Mouse (Mus musculus) heart, embryonic 14.5 days (tissue): ENCODE measurements around the gene Zmynd8. TPM values are rescaled to one million over a fixed set of nuclear protein-coding genes. Genes with fewer than 3 reads are reported as not detected.

Experiments used
- ATAC-seq: fragments of 200-750 bp; cut with Nextera tagmentation; 2 replicates; pipeline ENCODE4 v1.8.0; 2017; ENCODE audit warnings: low read depth, moderate TSS enrichment; ENCODE audit not compliant: insufficient number of reproducible peaks, insufficient read depth, low FRiP score
- H3K27ac ChIP-seq, 2 experiments: fragments of 200-500 bp in 1 of 2; fragments of 300-500 bp in 1 of 2; sonication (generic) in 1 of 2; replicated peaks in 1 of 2; 2 replicates each; pipeline ENCODE4 v1.5.1; 2012 to 2014; ENCODE audit warnings: low read depth in 2 of 2, low read length in 2 of 2, control low read depth in 1 of 2, mild to moderate bottlenecking in 1 of 2, mixed read lengths in 1 of 2; ENCODE audit not compliant: control insufficient read depth in 1 of 2, insufficient read depth in 1 of 2
- H3K27me3 ChIP-seq: fragments of 300-500 bp; sonication (generic); 2 replicates; pipeline ENCODE4 v1.6.1; 2014; ENCODE audit warnings: mild to moderate bottlenecking, low read length, control low read depth; ENCODE audit not compliant: control insufficient read depth, insufficient read depth
- H3K36me3 ChIP-seq: fragments of 300-500 bp; sonication (generic); 2 replicates; pipeline ENCODE4 v1.6.1; 2014; ENCODE audit warnings: mild to moderate bottlenecking, control low read depth, low read length, mixed read lengths; ENCODE audit not compliant: control insufficient read depth, insufficient read depth
- H3K4me1 ChIP-seq, 2 experiments: fragments of 200-500 bp in 1 of 2; fragments of 300-500 bp in 1 of 2; sonication (generic) in 1 of 2; 2 replicates each; pipeline ENCODE4 v1.6.1; 2012 to 2014; ENCODE audit warnings: low read length in 2 of 2, control low read depth in 1 of 2, mixed read lengths in 1 of 2; ENCODE audit not compliant: control insufficient read depth in 2 of 2, insufficient read depth in 2 of 2
- H3K4me2 ChIP-seq: fragments of 300-500 bp; sonication (generic); 2 replicates; pipeline ENCODE4 v1.6.1; 2014; ENCODE audit warnings: mild to moderate bottlenecking, low read length
- H3K4me3 ChIP-seq, 2 experiments: fragments of 200-500 bp in 1 of 2; fragments of 300-500 bp in 1 of 2; sonication (generic) in 1 of 2; 2 replicates each; pipeline ENCODE4 v1.5.1; 2012 to 2014; ENCODE audit warnings: low read length in 2 of 2, mild to moderate bottlenecking in 2 of 2, control low read depth in 1 of 2, low read depth in 1 of 2, moderate library complexity in 1 of 2; ENCODE audit not compliant: control insufficient read depth in 1 of 2, insufficient read depth in 1 of 2
- H3K9ac ChIP-seq: fragments of 300-500 bp; sonication (generic); 2 replicates; pipeline ENCODE4 v1.6.1; 2014; ENCODE audit warnings: mild to moderate bottlenecking, low read length
- H3K9me3 ChIP-seq: fragments of 300-500 bp; sonication (generic); 2 replicates; pipeline ENCODE4 v1.6.1; 2016; ENCODE audit warnings: low read length, control low read depth; ENCODE audit not compliant: control insufficient read depth
- WGBS: fragments of 180-500 bp; shearing (Covaris S2); extraction: QIAGEN DNeasy Blood & Tissue Kit; methylation state at CpG from one replicate; pipeline ENCODE4 v1.1.7; 2014; 5-methylcytosine and 5-hydroxymethylcytosine counted together
- polyA plus RNA-seq: library from polyadenylated mRNA; unstranded; fragments of >200 nt; fragmentation: Nextera tagmentation; extraction: Ambion mirVana; gene quantifications from 2 replicates; pipeline ENCODE4 v1.2.1, GENCODE M21; 2014

The Zmynd8 gene
- 35.9 and 38.0 TPM in 2 replicates for polyA plus RNA-seq

DNA sequence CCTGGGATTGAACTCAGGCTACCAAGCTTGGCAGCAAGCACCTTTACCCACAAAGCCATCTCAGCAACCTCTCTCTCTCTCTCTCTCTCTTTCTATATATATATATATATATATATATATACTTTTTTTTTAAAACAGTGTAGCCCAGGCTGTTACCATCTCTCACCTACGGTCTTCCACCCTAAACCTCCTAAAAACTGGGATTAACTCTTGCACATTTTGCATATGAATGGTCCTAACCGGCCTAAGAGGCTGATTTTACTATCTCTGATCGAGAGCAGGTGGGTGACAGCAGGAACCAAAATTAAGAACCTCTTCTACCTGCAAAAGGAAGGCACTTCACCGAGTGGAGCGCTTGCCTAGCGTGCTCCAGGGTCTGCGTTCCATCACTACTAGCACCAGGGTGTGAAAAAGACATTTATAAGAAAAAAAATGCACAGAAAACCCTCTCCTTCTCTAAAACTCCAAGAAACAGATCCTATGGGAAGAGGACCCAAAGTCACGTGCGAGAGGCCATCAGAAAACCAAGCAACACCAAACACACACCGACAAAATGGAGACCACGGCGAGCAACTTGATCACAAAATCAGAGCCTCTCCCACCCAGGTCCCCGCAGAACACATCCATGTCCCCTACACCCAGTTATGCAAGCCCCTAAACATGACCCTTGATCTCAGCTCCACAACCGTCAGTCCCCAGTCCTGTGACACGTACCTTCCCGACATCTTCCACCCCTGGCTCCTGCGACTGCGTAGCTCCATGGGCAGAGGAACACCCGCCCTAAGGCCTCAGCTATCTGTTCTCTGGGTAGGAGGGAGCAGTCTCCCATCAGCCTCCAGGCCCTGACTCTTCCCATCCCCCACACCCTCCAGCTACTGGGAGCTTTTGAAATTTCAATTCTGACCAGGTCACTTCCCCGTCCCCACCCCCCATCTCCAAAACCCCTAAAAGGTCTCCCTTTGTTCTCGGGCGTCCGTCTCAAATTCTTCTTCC, at the start of gene Zmynd8:
Zmynd8 (minus strand) TSS at position 815 of the 993 bp plus-strand sequence.
- no peak for ATAC-seq
- H3K9ac ChIP-seq: peak within 1 kb of the TSS; percentile 57; the same call in 1 of the 2 replicates
- WGBS: 38% methylated on average over 23 of the region's 23 CpGs
- no peaks in the 10 kb centered on the region for H3K36me3 ChIP-seq
- H3K9me3 ChIP-seq: no peaks in the 10 kb centered on the region
- peak within 1 kb of the TSS; percentile 13 to 21 for H3K4me3 ChIP-seq
- peaks cover 26 to 32% of the 10 kb centered on the region in 2 experiments for H3K4me1 ChIP-seq
- no peaks in the 10 kb centered on the region for H3K27me3 ChIP-seq
- H3K4me2 ChIP-seq: peak within 1 kb of the TSS; percentile 33
- H3K27ac ChIP-seq: 0 out of 4 replicates have a peak within 1 kb of the TSS, but pooled peaks have one; percentile 9 to 14

DNA sequence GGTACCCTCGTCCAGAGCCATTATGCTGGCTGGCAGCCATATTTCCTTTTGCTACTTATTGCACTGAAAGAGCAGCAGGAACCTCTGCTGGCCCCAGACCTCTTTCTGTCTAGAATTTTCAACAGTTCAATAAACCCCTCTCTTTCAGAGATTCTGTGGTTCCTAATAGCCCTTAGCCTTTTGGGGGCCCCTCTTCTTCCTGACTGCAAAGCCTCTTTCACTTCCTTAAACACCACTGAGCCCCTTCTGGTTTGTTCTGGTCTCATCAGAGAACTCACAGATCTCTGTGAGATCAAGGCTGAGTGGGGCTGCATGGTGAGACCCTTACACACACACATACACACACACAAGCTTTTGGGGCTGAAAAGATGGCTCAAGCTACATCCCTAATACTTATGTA, 49.2 kb upstream of the Zmynd8 start:
- Histone ChIP-seq H3K4me1 (peaks cover 6 to 10% of the 10 kb centered on the region in 2 experiments), H3K9me3 (peaks cover 5% of the 10 kb centered on the region; the same call in 1 of the 2 replicates), H3K27me3 (no peaks in the 10 kb centered on the region), H3K27ac (no peak overlapping the region), H3K4me2 (no peak overlapping the region), H3K9ac (no peak overlapping the region), H3K36me3 (no peaks in the 10 kb centered on the region), H3K4me3 (no peak overlapping the region)
- ATAC-seq: no peak
- WGBS: 47% methylated on average over 1 of the region's 1 CpGs

DNA sequence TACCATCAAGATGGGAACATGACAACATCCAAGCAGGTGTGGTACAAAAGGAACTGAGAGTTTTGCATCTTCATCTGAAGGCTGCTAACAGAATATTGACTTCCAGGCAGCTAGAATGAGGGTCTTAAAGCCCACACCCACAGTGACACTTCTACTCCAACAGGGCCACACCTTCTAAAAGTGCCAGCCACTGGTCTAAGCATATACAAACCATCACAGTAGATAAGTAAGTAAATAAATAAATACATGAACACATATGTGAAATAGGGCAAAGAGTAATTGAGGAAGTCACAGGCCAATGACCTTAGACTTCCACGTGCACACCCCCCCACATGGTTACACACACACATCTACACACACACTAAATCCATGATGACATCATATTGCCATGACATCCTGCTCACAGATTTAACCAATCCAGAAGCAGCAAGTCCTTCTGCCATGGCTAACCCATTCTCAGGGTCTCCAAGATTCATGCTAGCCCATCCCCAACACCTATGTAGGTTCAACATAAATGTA, 47.3 kb upstream of the Zmynd8 start:
- Histone ChIP-seq H3K4me2 (no peak overlapping the region), H3K27me3 (no peaks in the 10 kb centered on the region), H3K9me3 (peaks cover 5% of the 10 kb centered on the region; the same call in 1 of the 2 replicates), H3K9ac (no peak overlapping the region), H3K27ac (no peak overlapping the region), H3K4me1 (peaks cover 4 to 6% of the 10 kb centered on the region in 2 experiments; a peak in 3 of 4 replicates), H3K36me3 (no peaks in the 10 kb centered on the region), H3K4me3 (no peak overlapping the region)
- 78% methylated on average over 1 of the region's 1 CpGs for WGBS
- ATAC-seq: no peak

DNA sequence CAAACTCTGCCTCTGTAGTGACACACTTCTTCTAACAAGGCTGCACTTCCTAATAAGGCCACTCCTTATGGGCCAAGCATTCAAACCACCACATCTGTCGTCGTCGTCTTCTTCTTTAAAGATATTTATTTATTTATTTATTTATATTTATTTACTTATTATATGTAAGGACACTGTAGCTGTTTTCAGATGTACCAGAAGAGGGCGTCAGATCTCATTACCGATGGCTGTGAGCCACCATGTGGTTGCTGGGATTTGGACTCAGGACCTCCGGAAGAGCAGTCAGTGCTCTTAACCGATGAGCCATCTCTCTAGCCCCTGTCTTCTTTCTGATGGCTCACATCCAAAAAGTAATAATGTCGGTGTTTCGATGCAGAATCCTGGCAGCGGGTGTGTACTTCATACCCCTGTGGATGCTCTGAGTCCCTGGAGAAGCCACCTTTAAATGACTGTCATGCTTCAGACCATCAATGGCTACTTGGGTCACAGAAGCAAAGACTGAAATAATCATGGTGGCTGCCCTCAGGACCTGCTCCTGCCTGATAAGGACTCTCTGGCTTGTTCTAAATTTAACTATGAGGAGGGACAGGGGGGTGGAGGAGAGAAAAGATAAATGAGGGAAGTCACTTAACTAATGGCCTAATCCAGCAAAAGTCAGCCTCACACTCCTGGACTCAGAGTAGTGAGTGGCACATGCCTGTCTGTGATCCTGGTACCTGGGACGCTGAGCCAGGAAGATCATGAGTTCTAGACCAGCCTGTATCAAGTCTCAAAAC, 45.9 kb upstream of the Zmynd8 start:
- H3K9ac ChIP-seq: no peak overlapping the region
- WGBS: 68% methylated on average over 11 of the region's 11 CpGs
- H3K4me1 ChIP-seq: peaks cover 4 to 5% of the 10 kb centered on the region in 2 experiments; a peak in 3 of 4 replicates
- H3K27me3 ChIP-seq: no peaks in the 10 kb centered on the region
- no peaks in the 10 kb centered on the region for H3K36me3 ChIP-seq
- no peak overlapping the region for H3K4me3 ChIP-seq
- H3K9me3 ChIP-seq: peaks cover 5% of the 10 kb centered on the region; the same call in 1 of the 2 replicates
- ATAC-seq: no peak
- H3K4me2 ChIP-seq: no peak overlapping the region
- H3K27ac ChIP-seq: peak overlapping the region; percentile 8 to 20; a peak in 1 of 4 replicates

DNA sequence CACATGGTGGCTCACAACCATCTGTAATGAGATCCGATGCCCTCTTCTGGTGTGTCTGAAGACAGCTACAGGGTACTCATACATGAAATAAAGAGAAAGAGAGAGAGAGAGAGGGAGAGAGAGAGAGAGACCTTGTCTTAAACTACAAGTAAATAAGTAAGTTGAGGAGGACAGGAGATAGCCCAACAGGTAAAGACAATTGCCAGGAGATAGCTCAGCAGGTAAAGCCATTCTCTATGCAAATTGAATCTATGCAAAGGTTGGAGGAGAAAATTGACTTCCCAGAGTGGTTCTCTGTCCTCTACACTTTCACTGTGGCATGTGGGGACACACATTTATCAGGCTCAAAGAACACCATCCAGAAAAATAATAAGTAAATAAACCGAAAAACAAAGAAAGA, 44.3 kb upstream of the Zmynd8 start:
- H3K4me3 ChIP-seq: no peak overlapping the region
- no peaks in the 10 kb centered on the region for H3K36me3 ChIP-seq
- H3K4me2 ChIP-seq: no peak overlapping the region
- H3K27ac ChIP-seq: no peak overlapping the region
- peaks cover 5% of the 10 kb centered on the region; the same call in 1 of the 2 replicates for H3K9me3 ChIP-seq
- WGBS: 100% methylated on average over 2 of the region's 2 CpGs
- no peaks in the 10 kb centered on the region for H3K27me3 ChIP-seq
- peaks cover 3 to 4% of the 10 kb centered on the region in 2 experiments; a peak in 3 of 4 replicates for H3K4me1 ChIP-seq
- no peak for ATAC-seq
- H3K9ac ChIP-seq: no peak overlapping the region

DNA sequence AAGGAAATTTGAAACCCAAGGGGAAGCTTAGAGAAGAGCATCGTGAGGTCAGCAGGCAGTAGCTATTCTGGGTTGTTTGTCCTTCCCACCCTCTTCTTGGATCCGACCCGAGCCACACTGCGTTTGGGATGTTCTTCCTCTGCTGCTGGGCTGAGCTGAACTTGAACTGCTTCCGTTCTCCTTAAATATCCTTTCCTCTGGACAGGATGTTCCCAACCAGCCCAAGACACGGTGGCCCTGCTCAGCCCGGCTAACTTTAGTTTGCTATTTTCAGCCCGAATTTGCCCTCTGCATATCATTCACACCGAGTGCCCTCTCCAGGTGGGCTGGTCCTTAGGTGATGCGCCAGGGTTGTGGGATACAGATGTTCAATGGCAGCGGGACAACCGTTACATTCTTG, 37.3 kb upstream of the Zmynd8 start:
- no peak; the same call in 1 of the 2 replicates for ATAC-seq
- no peaks in the 10 kb centered on the region for H3K36me3 ChIP-seq
- H3K4me1 ChIP-seq: peaks cover 0 to 3% of the 10 kb centered on the region in 2 experiments; a peak in 2 of 4 replicates
- WGBS: 35% methylated on average over 12 of the region's 12 CpGs
- 0 out of 4 replicates have a peak overlapping the region, but pooled peaks of 1 of the 2 experiments have one; percentile 8 for H3K27ac ChIP-seq
- H3K4me2 ChIP-seq: no peak overlapping the region
- no peaks in the 10 kb centered on the region for H3K27me3 ChIP-seq
- H3K9me3 ChIP-seq: no peaks in the 10 kb centered on the region
- H3K9ac ChIP-seq: no peak overlapping the region
- H3K4me3 ChIP-seq: no peak overlapping the region

DNA sequence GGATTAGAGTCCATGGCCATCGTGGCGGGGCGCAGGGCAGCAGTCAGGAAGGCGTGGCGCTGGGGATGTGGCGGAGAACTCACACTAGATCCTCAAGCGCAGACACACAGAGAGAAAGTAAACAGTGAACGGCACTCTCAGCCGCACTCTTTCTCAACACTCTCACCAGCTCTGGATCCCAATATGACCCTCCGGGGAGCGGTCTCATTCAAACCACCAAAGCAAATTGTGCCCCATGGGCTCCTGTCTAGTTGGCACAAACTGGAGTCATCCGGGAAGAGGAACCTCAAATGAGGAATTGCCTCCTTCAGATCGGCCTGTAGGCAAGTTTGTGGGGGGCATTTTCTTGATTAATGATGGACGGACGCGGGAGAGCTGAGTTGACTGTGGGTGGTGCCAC, 28.9 kb upstream of the Zmynd8 start:
- 95% methylated on average over 16 of the region's 16 CpGs for WGBS
- H3K4me2 ChIP-seq: no peak overlapping the region
- H3K27ac ChIP-seq: no peak overlapping the region
- no peak for ATAC-seq
- no peak overlapping the region for H3K4me3 ChIP-seq
- peaks cover 0 to 2% of the 10 kb centered on the region in 2 experiments; a peak in 1 of 4 replicates for H3K4me1 ChIP-seq
- H3K27me3 ChIP-seq: no peaks in the 10 kb centered on the region
- no peak overlapping the region for H3K9ac ChIP-seq
- 0 out of 2 replicates have a peak, but pooled peaks cover 3% of the 10 kb centered on the region for H3K9me3 ChIP-seq
- H3K36me3 ChIP-seq: no peaks in the 10 kb centered on the region
